Mouse (Mus musculus) adrenal gland, postnatal 36 days (tissue): ENCODE measurements around the gene Fam160a1. TPM values are rescaled to one million over a fixed set of nuclear protein-coding genes. Genes with fewer than 3 reads are reported as not detected.

ENCODE experiments used
- DNase-seq, 2 experiments: peaks; one replicate each; pipeline ENCODE4 v3.0.0; 2021; ENCODE audit warnings: mixed read lengths in 1 of 2
- total RNA-seq, 2 experiments: library from RNA; stranded (reverse); gene quantifications; 2 replicates each; pipeline ENCODE4 v1.2.3; 2021

Gene Fam160a1
- total RNA-seq, 2 experiments from 2014 or later, result 5.1 to 7.1 TPM

- DNase-seq, result peak in 1 of 2 experiments; percentile 4
Observed at GRCm38 (mm10) chr3:85746116-85746515, 71.0 kb downstream of the Fam160a1 start.

DNA sequence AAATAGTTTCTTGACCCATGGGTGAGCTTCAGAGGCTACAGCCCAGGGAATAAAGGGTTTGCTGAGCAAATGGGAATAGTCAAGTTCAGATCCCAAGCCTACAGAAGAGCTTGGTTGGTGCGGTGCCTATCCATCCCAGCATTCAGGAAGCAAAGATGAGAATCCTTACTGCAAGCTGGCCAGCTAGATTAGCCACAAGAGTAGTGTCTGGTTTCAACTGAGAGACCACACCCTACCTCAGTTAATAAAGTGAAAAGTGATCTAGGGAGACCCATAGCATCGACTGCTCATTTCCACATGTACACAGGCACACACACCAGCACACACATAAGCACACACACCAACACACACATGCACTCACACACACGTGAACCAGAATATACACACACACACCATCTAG lies 75.3 kb downstream of the Fam160a1 start:
- DNase-seq, result no peak

GRCm38 (mm10) chr3:85738591-85738990 lies 78.5 kb downstream of the Fam160a1 start:
- no peak for DNase-seq

- DNase-seq, result no peak
Observed at GRCm38 (mm10) chr3:85733939-85734729, 83.0 kb downstream of the Fam160a1 start.

DNA sequence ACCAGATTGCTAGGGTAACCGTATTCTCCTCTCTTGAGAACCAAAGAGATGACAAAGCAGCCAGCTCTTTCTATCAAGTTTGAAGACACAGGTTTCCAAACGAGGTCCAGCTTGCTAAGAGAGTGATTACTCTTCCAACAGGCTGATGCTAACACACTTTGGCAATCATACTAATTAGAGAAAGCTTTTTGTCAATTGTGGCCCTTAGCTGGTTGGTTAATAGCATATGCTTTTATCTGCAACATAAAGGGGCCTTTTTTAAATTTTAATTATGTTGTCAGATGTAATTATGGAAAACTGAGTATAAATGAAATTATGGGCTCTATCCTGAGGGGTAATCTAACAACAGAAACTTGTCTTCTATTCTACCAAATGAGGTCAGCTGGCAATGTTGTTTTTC lies 89.9 kb downstream of the Fam160a1 start:
- DNase-seq, result no peak

GRCm38 (mm10) chr3:85725971-85726370 lies 91.1 kb downstream of the Fam160a1 start:
- no peak for DNase-seq

GRCm38 (mm10) chr3:85725110-85725509 lies 92.0 kb downstream of the Fam160a1 start:
- no peak for DNase-seq

DNA sequence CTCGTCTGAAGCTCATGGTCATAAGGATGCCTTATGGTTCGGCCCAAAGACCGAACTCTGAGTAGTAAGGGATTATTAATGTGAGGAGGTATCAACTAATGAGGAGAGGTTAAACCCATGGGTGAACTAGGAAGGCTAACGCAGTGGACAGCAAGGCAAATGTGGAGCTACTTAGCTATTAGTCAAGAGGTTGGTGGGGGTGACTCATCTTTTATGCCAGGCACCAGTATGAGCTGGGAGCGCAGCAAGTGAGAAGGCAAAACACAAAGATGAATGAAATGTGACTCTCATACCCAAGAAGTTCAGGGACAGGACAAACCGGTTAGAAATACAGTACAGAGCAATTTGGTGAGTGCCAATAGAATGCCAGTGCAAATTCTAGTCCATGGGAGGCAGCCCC lies 94.5 kb downstream of the Fam160a1 start:
- DNase-seq, result peak; percentile 45 to 48

GRCm38 (mm10) chr3:85715764-85716297 lies 101.3 kb downstream of the Fam160a1 start:
- peak; percentile 29 to 32 for DNase-seq

DNA sequence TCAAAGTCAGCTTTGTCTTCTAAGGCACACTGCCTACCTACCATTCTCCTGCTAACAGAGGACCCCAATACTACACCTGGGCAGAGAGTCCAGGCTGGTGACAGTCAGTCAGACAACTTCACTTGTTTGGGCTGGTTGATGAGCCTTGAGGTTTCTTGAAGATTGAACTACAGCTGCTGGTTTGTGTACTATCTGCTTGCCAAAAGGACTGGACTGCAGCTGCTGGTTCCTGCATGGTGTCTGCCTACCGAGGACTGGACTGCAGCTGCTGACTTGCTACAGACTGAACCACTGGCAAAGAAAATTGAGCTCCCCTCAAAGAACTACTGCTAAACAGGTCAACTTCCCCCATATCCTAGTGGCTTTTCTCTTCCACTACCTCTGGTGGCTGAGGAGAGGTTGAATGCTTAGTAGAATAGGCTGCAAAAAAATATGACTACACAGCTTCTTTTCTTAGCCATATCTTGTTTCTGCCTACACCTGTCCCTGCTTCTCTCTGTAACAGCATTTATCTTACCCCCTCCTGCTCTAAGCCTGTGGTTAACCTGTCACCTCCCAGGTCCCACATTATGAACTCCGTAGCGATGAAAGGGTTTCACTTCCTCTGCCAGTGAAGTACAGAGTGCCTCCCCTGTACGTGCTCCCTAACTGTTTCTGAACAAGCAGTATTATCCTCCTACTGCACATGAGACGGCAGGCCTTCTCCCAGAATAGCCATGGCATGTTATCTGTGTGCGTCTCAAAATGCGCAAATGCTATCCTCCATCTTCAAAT lies 103.0 kb downstream of the Fam160a1 start:
- DNase-seq, result no peak

DNA sequence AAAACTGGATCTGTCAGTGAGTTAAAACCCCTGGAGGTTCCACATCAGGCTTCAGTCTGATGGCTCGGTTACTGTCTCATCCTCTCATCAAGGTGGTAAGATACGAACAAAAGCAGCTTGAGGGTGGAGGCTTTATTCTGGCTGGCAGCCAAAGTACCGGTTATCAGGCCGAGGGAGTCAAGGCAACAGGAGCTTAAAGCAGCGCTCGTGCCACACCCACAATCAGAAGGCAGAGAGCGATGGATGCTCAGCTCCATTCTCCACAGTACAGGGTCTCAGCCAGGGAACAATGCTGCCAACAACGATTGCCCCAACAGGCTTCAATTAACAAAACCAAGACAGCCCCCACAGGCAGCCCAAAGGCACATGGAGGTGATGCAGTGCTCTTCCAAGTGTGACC lies 106.4 kb downstream of the Fam160a1 start:
- DNase-seq, result no peak

- DNase-seq, result peak; percentile 59 to 70
Observed at GRCm38 (mm10) chr3:85707421-85707820, 109.7 kb downstream of the Fam160a1 start.

DNA sequence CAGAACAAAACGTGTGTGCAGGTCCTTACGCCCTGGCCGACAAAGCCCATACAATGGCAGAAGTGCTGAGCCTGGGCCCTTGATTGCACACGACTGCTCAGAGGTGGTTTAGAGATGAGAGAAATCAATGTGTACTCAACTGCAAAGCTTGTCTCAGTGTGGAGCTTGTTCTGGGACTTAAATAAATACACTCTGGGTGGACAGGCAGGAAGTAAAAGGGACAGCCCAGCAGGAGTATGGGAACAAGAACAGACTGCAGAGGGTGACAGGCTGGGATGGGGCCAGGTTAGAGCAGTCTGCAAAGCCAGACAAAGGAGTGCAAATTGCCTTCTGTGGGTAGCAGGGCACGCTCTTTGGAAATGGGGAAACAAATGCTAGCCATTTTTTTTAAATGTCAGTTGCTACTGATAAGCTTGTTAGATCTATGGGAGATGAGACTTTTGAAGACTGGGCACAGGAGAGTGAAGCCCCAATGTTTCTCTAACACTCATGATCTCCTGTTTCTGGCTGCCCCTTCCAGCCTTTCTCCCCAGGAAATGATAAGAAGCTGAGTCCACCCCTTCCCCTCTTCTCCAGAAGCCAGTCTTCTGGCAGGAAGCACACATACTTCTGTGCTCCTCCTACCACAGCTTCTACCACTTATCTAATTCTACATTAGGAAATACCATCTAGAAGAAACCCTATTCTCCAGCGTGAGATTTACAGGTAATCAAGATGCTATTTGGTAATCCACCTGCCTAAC lies 113.8 kb downstream of the Fam160a1 start:
- DNase-seq, result peak in 1 of 2 experiments; percentile 13

DNA sequence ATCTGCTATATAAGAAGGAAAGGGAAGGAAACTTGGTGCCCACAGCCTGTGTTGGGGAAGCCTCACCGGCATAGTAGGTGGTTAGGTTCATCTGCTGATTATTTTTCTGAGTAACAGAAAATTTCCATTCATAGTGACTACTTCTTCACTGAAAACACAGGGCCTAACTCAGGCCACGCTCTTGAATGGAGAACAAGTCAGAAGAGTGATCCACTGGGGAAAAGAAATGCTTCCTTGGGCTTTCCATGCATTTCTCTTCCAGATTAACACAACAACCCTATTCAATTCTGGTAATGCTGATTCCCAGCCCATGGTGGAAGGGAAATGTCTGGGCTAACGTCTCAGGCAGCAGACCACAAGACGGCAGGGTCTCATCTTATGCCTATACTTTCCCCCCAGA lies 118.6 kb downstream of the Fam160a1 start:
- DNase-seq, result no peak

DNA sequence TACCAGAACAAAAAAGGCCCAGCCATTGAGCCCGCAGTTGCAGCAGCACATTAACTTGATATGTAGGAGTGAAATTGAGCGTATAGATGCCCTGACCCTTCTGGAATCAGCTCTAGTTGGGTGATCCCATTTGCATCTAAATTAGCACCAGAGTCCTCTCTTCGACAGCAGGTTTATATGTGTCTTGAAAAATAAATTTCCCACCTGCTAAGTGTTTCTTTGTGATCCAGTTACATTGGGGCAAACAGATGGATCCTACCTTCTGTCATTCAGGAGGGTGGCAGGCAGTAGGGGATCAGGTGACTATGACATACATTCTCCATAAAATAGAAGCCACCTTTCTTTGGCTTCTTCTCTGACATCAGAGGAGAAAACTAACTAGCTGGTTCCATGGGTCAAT lies 122.0 kb downstream of the Fam160a1 start:
- no peak for DNase-seq

GRCm38 (mm10) chr3:85693013-85693412 lies 124.1 kb downstream of the Fam160a1 start:
- no peak for DNase-seq

DNA sequence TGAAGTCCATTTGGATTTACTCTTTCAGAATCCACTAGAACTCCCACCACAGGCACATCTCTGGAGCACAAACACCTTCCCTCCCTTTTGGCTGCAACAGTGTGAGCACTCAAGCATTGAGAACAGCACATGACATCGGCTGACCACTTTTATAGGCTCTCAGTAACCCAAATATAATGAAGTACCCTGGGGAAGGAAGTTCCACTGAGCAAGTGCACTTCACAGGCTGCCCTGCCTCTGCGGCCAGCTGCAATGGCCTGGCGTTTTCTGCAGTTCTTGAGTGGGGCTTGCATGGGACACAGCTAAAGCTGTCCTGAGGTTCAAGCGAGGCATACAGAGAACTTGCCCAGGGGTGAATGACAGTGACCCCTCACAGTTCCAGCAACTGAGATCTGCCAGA lies 126.0 kb downstream of the Fam160a1 start:
- DNase-seq, result no peak

DNA sequence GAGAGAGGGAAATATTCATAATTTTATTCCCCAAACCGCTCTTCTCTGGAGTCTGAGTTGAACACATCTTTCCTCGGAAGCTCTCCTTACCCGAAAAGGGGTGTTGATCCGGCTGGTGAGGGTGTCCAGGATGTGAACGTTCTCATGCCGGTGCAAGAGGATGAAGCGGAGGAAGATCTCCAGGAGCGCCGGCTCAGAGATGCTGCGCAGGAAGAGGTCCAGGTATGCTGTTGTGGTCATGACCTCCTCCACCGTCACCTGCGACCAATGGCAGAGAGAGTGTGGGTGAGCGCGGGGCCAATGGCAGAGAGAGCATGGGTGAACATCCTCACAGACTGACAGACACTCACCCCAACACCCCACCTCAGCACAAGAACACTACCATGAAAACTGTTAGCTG lies 128.8 kb downstream of the Fam160a1 start:
- DNase-seq, result no peak

DNA sequence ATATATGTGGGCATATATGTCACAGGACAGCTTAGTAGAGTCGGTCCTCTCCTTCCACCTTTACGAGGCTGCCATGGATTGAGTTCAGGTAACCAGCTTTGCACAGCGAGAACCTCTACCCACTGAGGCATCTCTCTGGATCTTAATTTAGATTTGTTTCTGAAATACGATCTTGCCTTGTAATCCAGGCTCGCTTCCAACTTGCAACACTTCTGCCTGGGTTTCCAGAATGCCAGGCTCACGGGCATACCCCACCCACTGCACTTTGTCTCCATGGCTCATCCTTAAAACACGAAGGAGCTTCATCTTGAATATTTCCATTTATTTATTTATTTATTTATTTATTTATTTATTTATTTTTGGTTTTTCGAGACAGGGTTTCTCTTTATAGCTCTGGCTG lies 131.8 kb downstream of the Fam160a1 start:
- DNase-seq, result no peak

- DNase-seq, result no peak
Observed at GRCm38 (mm10) chr3:85683618-85684017, 133.5 kb downstream of the Fam160a1 start.

DNA sequence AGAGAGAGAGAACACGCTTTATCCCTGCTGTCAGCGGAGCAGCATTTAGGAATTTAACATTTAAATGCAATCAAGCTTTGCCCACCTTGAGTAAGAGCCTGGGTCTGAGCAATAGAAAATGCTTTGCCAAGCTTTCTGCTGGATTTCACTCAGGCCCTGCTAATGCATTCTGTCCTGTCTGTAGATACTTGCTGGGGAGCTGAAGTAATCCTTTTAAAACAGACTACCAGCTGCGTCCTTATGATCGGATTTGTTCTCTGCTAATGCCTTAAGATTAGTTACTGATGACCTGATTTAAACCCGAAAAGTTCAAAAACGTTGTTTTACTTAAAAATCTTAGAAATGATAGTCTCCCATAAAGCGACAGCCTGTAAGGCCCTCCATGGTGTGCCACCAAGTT lies 136.0 kb downstream of the Fam160a1 start:
- no peak for DNase-seq

GRCm38 (mm10) chr3:85679960-85680359 lies 137.1 kb downstream of the Fam160a1 start:
- no peak for DNase-seq
